Mouse (Mus musculus) sigmoid colon, adult 10 weeks (tissue): ENCODE measurements around the gene Gpr146. TPM values are rescaled to one million over a fixed set of nuclear protein-coding genes. Genes with fewer than 3 reads are reported as not detected.

Experiments
- polyA plus RNA-seq: library from polyadenylated mRNA; stranded (reverse); fragments of 350-450 nt; fragmentation: Illumina TruSeq; extraction: RNeasy Lipid Tissue Mini Kit (QIAGEN cat#74804); gene quantifications from one replicate; pipeline ENCODE4 v1.2.3, GENCODE M21; 2014; ENCODE audit warnings: low read depth, low replicate concordance

Gene Gpr146
- 1.0 TPM for polyA plus RNA-seq

DNA sequence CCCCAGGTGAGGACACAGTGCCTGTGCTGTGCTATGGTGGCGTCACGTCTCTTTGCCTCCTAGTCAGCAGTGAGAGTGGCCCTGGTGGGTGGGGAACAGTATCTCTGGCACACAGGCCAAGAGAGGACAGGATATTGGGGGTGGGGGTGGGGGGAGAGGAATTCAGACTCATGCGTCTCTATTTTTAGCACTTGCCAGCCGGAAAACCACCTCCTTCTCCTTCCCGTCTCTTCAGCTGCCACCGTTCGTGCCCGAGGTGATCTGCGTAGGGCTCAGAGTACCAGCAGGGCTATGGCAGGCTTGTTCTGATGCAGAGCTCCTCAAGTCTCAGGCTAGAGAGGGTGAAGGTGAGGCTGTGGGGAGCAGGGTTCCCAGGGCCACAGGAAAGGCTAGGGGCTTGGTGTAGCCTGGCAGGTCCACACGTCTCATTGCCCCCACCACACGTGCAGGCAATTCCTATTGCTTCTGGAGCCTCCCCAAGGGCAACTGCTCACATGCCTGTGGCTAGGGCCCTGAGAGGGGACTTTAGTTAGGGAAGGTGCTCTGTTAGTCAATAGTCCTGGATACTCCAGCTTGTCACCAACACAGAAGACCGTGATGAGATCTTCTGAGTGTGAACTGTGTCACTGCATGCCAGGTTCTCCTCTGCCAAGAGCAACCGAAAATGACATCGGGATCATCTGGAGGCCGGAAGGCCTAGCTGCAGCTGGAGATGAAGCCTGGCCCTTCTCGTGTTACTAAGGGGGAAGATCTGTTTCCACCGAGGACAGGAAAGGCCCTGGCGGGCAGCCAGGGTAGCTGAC lies at the start of gene Gpr146:
Gpr146 (plus strand) TSS at position 230 of the 803 bp plus-strand sequence.

GRCm38 (mm10) chr5:139351134-139351533 lies 26.4 kb upstream of the Gpr146 start, which contains the start of gene Cox19:
Gene Cox19, minus strand, starts transcription at chr5:139351418.

DNA sequence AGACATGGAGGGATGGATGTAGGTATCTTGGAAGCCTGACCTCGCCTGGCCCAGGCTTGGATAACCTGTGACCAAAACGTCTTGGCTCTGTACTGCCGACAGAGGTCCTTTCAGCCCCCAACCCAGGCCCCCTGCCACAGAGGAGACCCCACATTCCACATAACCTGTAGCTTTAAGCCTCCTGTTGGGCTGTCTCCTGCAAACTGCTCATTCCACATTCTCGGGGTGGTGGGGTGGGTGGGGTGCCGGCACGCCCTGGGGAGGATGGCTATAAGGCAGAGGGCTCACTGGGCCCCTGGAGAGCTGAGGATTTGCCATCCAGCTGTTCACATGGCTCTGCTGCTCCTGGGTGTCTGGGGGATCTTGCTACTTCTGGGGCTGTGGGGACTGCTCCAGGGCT lies 25.2 kb upstream of the Gpr146 start, which contains the start of gene Cyp2w1:
Cyp2w1 (plus strand) TSS at position 301 of the 400 bp plus-strand sequence.

GRCm38 (mm10) chr5:139404801-139405401 lies 27.4 kb downstream of the Gpr146 start, which contains the start of gene C130050O18Rik:
Gene C130050O18Rik, plus strand, starts transcription at chr5:139405280.

DNA sequence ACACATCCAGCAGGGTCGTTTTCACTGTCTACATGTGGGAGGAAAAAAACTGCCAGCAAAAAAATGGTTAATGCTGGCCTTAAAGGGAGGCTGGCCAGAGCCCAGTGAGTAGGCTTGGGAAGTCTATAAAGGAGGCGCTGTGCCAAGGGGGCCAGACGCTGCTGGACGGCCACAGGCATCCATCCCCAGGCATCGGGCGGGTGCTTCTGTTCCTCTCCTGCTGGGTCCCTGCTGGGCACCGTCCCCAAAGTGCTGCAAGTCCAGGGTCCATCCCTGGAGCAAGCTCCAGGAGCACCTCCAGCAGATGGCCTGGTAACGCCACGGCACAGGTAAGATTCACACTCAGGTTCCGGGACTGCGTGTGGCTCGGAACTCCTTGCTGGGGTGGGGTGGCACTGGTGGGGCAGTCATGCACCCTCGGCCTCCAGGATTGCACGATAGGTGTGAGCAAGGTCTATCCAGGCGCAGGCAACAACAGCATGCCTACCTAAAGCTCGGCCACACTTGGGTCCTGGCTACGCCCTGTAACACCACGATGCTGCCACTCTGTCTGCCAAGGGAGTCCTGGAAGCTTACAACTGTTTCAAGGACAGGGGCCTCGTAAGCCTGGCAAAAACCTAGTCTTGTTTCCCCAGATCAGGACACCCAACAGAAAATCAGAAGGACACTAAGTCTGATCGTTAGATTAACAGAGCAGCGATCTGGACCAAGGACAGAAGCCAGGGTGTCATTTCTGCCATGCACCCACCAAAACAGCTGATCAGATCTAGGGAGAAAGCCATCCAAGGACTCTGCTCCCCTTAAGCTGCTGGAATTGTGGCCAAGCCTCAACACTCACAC lies 45.7 kb downstream of the Gpr146 start, which contains the start of gene Gper1:
Gper1 (plus strand) TSS at position 126 of the 840 bp plus-strand sequence.

Other genes starting within 250 kb of the Gpr146 start
- gene Prkar1b, start 227.7 kb upstream of the Gpr146 start, polyA plus RNA-seq: 2.9 TPM
- gene Dnaaf5, start 227.5 kb upstream of the Gpr146 start, polyA plus RNA-seq: 2.7 TPM
- gene Sun1, start 177.1 kb upstream of the Gpr146 start, polyA plus RNA-seq: 23.5 TPM
- gene Get4, start 125.4 kb upstream of the Gpr146 start, polyA plus RNA-seq: 7.7 TPM
- not detected for gene Adap1, start 52.1 kb upstream of the Gpr146 start, polyA plus RNA-seq
- 11.8 TPM for gene Cox19, start 26.3 kb upstream of the Gpr146 start, polyA plus RNA-seq
- gene Cyp2w1, start 25.1 kb upstream of the Gpr146 start, polyA plus RNA-seq: not detected
- not detected for gene C130050O18Rik, start 27.6 kb downstream of the Gpr146 start, polyA plus RNA-seq
- gene Gper1, start 45.5 kb downstream of the Gpr146 start, polyA plus RNA-seq: not detected
- gene 3110082I17Rik, start 82.8 kb downstream of the Gpr146 start, polyA plus RNA-seq: 0.76 TPM
- 12.1 TPM for gene Zfand2a, start 106.9 kb downstream of the Gpr146 start, polyA plus RNA-seq
- not detected for gene Uncx, start 165.8 kb downstream of the Gpr146 start, polyA plus RNA-seq